Mouse (Mus musculus): Measurements from ENCODE around the gene Ly6g5c. TPM values are rescaled to one million over a fixed set of nuclear protein-coding genes. Genes with fewer than 3 reads are reported as not detected.

Ly6g5c gene
- total and polyA plus RNA-seq, 2 experiments from 2014 or later, result 0.25 TPM; not detected in 1

DNA sequence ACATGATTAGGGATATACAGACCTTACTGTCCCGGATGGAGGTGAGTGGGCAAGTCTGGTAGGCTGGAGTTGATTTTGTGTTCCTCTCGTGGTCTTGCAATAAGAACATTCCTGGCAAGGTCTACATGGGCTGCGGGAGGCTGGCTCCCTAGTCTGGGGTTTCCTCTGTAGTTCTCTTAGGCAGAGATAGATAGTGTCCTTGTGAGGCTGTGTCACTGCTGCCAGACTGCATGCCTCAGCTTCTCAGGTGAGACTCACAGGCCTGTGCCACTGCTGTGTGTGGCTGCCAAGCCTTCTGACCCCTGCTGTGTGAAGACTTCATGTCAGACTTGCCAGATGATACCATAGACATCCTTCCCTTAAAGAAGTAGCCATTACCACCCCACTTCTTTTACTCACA is 31.2 kb downstream of the Ly6g5c start:
- H3K4me2 ChIP-seq (ENCODE audit: low read depth, low read length), result no peak overlapping the region
- no peaks in the 10 kb centered on the region; the same call in 1 of the 2 replicates for H3K4me1 ChIP-seq (ENCODE audit: control insufficient read depth, insufficient read depth)
- H3K27ac ChIP-seq (ENCODE audit: low read depth), result no peak overlapping the region
- H3K9me3 ChIP-seq (replicated peaks; ENCODE audit: control insufficient read depth, low read length), result no peaks in the 10 kb centered on the region
- H3K9ac ChIP-seq (replicated peaks; ENCODE audit: low read depth, low read length), result no peak overlapping the region
- 86% methylated on average over 3 of the region's 3 CpGs for WGBS
- H3K27me3 ChIP-seq (ENCODE audit: control insufficient read depth, insufficient read depth, low read length), result no peaks in the 10 kb centered on the region
- H3K36me3 ChIP-seq (replicated peaks; ENCODE audit: control insufficient read depth, insufficient read depth, low read length), result peaks cover 61% of the 10 kb centered on the region
- TF ChIP-seq EP300 (IDR thresholded peaks at IDR 0.05; ENCODE audit: low read depth) (no peak), CTCF (IDR thresholded peaks at IDR 0.05; ENCODE audit: low read depth) (no peak)
- no peak overlapping the region for H3K4me3 ChIP-seq (ENCODE audit: low read depth, low read length)
- no peak for DNase-seq (ENCODE audit: low spot score)
- ATAC-seq (ENCODE audit: insufficient read depth, low read depth), result no peak

DNA sequence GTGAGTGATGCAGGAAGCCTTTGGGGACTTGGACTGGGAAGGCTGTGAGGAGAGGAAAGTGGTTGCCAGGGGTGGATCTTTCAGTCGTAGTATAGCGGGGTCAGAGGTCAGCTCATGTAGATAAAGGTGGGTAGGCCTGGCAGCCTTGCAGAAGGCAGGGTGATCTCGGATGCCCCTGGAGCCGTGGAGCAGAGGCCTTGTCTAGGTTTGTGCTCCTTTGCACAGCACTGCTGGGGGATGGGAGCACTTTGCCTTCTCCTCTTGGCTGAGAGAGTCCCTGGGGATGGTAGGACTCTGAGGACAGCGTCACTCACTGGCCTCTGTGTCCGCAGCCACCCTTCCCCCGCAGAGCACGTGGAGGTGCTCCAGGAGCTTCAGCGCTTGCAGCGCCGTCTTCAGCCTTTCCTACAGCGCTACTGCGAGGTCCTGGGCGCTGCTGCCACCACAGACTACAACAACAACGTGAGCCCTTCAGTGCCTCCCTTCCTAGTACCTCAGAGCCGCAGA is 32.5 kb downstream of the Ly6g5c start:
- no peak overlapping the region for H3K9ac ChIP-seq (replicated peaks; ENCODE audit: low read depth, low read length)
- 77% methylated on average over 16 of the region's 16 CpGs for WGBS
- peaks cover 74% of the 10 kb centered on the region for H3K36me3 ChIP-seq (replicated peaks; ENCODE audit: control insufficient read depth, insufficient read depth, low read length)
- H3K9me3 ChIP-seq (replicated peaks; ENCODE audit: control insufficient read depth, low read length), result no peaks in the 10 kb centered on the region
- DNase-seq (ENCODE audit: low spot score), result no peak
- H3K4me2 ChIP-seq (ENCODE audit: low read depth, low read length), result no peak overlapping the region
- H3K27me3 ChIP-seq (ENCODE audit: control insufficient read depth, insufficient read depth, low read length), result no peaks in the 10 kb centered on the region
- no peak for ATAC-seq (ENCODE audit: insufficient read depth, low read depth)
- no peaks in the 10 kb centered on the region; the same call in 1 of the 2 replicates for H3K4me1 ChIP-seq (ENCODE audit: control insufficient read depth, insufficient read depth)
- H3K4me3 ChIP-seq (ENCODE audit: low read depth, low read length), result no peak overlapping the region
- TF ChIP-seq EP300 (IDR thresholded peaks at IDR 0.05; ENCODE audit: low read depth), result no peak
- TF ChIP-seq CTCF (IDR thresholded peaks at IDR 0.05; ENCODE audit: low read depth), result no peak
- no peak overlapping the region for H3K27ac ChIP-seq (ENCODE audit: low read depth)

DNA sequence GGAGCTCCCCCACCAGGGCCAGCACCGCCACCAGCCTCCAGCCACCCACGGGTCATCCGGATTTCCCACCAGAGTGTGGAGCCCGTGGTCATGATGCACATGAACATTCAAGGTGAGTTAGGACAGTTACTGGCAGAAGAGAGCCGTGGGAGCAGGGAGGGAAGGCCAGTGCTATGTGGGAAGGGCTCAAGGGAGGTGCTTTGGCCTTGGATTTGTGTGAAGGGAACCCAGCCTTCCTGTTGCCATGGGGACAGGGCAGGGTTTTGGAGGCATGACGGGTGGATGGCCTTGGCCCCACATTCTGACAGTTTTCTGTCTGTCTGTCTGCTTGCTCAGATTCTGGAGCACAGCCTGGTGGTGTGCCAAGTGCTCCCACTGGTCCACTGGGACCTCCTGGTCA is 33.9 kb downstream of the Ly6g5c start:
- 84% methylated on average over 6 of the region's 6 CpGs for WGBS
- Histone ChIP-seq H3K36me3 (replicated peaks; ENCODE audit: control insufficient read depth, insufficient read depth, low read length) (peaks cover 88% of the 10 kb centered on the region), H3K4me2 (ENCODE audit: low read depth, low read length) (no peak overlapping the region), H3K27me3 (ENCODE audit: control insufficient read depth, insufficient read depth, low read length) (no peaks in the 10 kb centered on the region), H3K9ac (replicated peaks; ENCODE audit: low read depth, low read length) (no peak overlapping the region), H3K9me3 (replicated peaks; ENCODE audit: control insufficient read depth, low read length) (no peaks in the 10 kb centered on the region), H3K4me1 (ENCODE audit: control insufficient read depth, insufficient read depth) (no peaks in the 10 kb centered on the region; the same call in 1 of the 2 replicates), H3K4me3 (ENCODE audit: low read depth, low read length) (no peak overlapping the region), H3K27ac (ENCODE audit: low read depth) (no peak overlapping the region)
- ATAC-seq (ENCODE audit: insufficient read depth, low read depth) (no peak), DNase-seq (ENCODE audit: low spot score) (no peak)
- no peak for TF ChIP-seq CTCF (IDR thresholded peaks at IDR 0.05; ENCODE audit: low read depth)
- TF ChIP-seq EP300 (IDR thresholded peaks at IDR 0.05; ENCODE audit: low read depth), result no peak

DNA sequence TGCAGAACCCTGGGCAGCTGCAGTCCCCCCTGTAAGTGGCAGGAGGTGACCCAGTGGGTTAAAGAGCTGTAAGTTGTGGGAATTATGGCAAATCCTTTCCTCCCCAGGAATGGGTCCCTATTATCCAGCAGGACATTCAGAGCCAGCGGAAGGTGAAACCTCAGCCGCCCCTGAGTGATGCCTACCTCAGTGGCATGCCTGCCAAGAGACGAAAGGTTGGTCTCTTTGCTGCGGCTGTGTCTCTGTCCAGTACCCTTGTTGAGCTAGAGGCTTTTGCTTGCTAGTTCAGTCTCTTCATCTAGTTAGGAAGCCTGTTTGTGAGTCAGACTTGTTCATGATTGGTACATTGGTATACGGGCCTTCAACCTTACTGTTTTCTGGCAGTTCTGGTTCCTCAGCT is 38.1 kb downstream of the Ly6g5c start:
- no peak overlapping the region for H3K27ac ChIP-seq (ENCODE audit: low read depth)
- H3K4me1 ChIP-seq (ENCODE audit: control insufficient read depth, insufficient read depth), result no peaks in the 10 kb centered on the region
- H3K4me3 ChIP-seq (ENCODE audit: low read depth, low read length), result no peak overlapping the region
- 80% methylated on average over 5 of the region's 5 CpGs for whole genome bisulfite sequencing
- H3K36me3 ChIP-seq (replicated peaks; ENCODE audit: control insufficient read depth, insufficient read depth, low read length), result peaks cover 98% of the 10 kb centered on the region
- H3K9ac ChIP-seq (replicated peaks; ENCODE audit: low read depth, low read length), result no peak overlapping the region
- H3K27me3 ChIP-seq (ENCODE audit: control insufficient read depth, insufficient read depth, low read length), result no peaks in the 10 kb centered on the region
- no peaks in the 10 kb centered on the region for H3K9me3 ChIP-seq (replicated peaks; ENCODE audit: control insufficient read depth, low read length)
- H3K4me2 ChIP-seq (ENCODE audit: low read depth, low read length), result no peak overlapping the region
- TF ChIP-seq EP300 (IDR thresholded peaks at IDR 0.05; ENCODE audit: low read depth) (no peak), CTCF (IDR thresholded peaks at IDR 0.05; ENCODE audit: low read depth) (no peak)
- ATAC-seq (ENCODE audit: insufficient read depth, low read depth), result no peak
- no peak for DNase-seq (ENCODE audit: low spot score)

DNA sequence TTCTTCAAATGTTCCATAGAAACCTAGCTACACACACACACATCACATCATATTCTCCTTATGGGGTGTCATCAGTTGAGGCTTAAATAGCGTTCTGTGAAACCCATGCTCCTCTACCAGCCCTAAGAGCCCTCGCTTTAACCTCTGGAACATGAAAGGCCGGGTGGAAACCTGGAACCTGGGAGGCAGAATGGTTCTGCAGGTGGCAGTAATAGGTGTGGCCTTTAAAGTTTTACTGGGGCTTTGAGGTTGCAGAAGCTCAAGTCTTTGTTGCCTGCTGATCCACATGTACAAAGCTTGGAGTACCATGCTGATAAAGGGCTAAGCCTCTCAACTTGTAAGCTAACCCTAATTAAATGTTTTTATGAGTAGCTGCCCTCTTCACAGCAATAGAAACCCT is 39.3 kb downstream of the Ly6g5c start:
- ATAC-seq (ENCODE audit: insufficient read depth, low read depth) (no peak), DNase-seq (ENCODE audit: low spot score) (no peak)
- WGBS, result 64% methylated on average over 3 of the region's 3 CpGs
- Histone ChIP-seq H3K4me2 (ENCODE audit: low read depth, low read length) (no peak overlapping the region), H3K36me3 (replicated peaks; ENCODE audit: control insufficient read depth, insufficient read depth, low read length) (peaks cover 98% of the 10 kb centered on the region), H3K4me3 (ENCODE audit: low read depth, low read length) (no peak overlapping the region), H3K9me3 (replicated peaks; ENCODE audit: control insufficient read depth, low read length) (no peaks in the 10 kb centered on the region), H3K27ac (ENCODE audit: low read depth) (no peak overlapping the region), H3K4me1 (ENCODE audit: control insufficient read depth, insufficient read depth) (no peaks in the 10 kb centered on the region), H3K27me3 (ENCODE audit: control insufficient read depth, insufficient read depth, low read length) (no peaks in the 10 kb centered on the region), H3K9ac (replicated peaks; ENCODE audit: low read depth, low read length) (no peak overlapping the region)
- TF ChIP-seq EP300 (IDR thresholded peaks at IDR 0.05; ENCODE audit: low read depth) (no peak), CTCF (IDR thresholded peaks at IDR 0.05; ENCODE audit: low read depth) (no peak)

Measured in heart, postnatal 0 days (tissue).